Mouse (Mus musculus): ENCODE measurements around the gene Shank1.

DNA sequence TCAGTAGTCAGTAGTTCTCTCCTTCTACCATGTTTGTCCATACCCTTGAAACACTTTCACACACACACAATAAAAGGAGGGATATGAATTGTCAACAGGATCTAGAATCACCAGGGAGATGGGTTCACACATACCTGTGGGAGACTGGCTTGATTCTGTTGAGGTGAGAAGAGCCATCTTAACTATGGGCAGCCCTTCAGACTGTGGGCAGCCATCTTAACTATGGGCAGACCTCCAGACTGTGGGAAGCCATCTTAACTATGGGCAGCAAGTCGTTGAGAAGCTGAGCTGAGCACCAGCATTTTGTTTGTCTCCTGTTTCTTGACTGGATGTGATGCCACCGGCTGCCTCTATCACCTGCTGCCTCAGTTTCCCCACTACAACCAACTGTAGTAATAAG is 38.7 kb upstream of the Shank1 start:
- TF ChIP-seq GATA1 (IDR thresholded peaks at IDR 0.05; ENCODE audit: borderline replicate concordance, low read length) (no peak), CTCF (IDR thresholded peaks at IDR 0.05; ENCODE audit: low read depth, low read length) (no peak), POLR2AphosphoS5 (IDR thresholded peaks at IDR 0.05; ENCODE audit: insufficient replicate concordance, low read depth, low read length) (no peak), TAL1 (conservative IDR thresholded peaks at IDR 0.05; ENCODE audit: low read depth, low read length) (no peak)

All from G1E (cell line).